Mouse (Mus musculus) retina, postnatal 7 days (tissue): Measurements from ENCODE around the gene Tnfsfm13.
"Not testable (repeated sequence)": the region's sequence is repeated elsewhere in the genome, so short reads cannot be mapped to it uniquely, and the experiment has no call there.

Experiments
- DNase-seq: peaks from one replicate; pipeline ENCODE4 v3.0.0-alpha.2; 2012; ENCODE audit warnings: low read depth, low spot score

The Tnfsfm13 gene

DNA sequence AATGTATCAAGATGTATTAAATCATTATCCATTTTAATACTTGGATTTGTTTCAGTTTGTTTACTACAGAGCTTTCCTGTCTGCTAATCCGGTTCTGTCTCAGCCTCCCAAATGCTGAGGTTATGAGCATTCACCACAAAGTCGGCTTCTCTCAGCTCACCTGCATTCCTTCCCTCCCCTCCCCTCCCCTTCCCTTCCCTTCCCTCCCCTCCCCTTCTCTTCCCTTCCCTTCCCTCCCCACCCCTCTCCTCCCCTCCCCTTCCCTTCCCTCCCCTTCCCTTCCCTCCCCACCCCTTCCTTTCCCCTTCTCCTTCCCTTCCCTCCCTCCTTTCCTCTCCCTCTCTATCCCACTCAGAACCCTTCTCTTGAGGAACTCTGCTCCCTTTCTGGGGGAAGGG, 8.7 kb upstream of the Tnfsfm13 start:
- DNase-seq = no peak

DNA sequence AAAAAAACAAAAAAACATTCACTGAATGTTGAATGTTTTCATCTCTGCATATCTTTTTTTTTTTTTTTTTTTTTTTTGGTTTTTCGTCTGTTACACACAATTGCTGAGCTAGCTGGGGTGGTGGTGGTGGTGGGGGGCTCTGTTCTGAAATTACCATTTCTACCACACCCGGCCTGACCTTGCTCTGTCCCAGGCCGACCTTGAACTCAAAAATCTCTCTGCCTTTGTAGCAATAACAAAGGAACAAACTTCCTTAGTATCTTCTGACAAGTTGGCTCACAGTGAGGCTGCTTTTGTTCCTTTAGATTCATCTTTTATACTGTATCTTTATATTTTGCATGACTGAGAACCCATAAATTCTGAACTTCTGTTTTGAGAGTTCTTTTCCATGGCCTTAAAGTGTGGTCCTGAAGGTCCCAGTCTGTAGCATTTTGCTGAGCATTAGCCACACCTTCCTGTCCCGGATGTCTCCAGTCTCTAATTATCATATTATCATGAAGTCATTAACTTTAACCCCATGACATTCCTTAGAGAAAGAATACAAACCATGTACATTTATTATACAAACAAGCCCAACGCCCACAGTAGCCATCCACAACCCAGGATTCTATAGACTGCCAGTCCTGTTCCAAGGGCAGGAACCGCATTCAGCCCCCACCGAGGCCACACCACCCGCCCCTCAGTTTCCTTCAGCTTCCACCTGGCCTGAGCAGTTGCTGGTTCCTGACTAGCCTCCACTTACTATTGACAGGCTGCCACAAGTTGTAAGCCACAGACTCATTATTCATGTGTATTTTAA, 8.1 kb upstream of the Tnfsfm13 start:
- DNase-seq = no peak

DNA sequence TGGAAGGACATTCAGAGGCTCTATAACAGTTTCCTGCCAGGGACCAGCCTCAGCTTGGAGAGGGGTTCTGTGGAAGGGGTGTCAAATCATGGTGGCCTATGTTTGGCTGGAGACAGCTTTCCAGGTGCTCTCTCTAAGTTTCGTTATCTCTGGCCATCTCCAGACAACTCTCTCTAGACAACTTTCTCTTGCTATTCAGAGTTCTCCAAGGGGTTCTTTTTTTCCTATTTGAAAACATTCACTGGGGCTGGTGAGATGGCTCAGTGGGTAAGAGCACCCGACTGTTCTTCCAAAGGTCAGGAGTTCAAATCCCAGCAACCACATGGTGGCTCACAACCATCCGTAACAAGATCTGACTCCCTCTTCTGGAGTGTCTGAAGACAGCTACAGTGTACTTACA, 7.5 kb upstream of the Tnfsfm13 start:
- DNase-seq = not testable (repeated sequence)

DNA sequence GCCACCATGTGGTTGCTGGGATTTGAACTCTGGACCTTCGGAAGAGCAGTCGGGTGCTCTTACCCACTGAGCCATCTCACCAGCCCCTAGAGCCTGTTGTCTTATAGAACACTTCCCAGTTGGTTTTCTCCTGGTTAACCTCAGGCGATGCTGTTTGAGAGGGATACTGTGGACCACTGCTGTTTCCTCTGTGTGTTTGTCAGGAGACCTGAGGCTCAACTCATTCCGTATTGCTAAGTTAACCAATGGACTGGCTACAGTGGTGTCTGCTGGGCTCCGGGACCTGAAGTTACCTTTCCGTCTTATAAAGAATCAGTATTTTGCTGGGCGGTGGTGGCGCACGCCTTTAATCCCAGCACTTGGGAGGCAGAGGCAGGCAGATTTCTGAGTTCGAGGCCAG, 7.0 kb upstream of the Tnfsfm13 start:
- DNase-seq = not testable (repeated sequence)

DNA sequence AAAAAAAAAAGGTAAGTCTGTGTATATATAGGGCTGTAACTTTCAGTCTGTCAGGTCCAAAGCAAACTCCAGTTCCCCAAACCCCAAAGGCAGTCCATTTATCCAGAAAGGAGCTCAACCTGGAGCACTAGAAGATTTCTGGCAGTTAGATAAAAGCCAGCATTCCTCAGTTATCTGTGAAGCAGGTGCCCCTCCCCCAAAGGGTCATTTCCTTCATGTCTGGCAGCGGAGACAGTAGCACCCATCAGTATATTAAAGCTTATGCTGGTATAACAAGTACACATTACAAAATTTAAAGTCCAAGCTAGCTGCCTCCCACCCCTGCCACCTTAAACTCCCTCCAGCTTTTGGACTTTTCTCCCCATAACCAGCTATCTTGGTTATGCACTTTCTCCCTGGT, 3.7 kb upstream of the Tnfsfm13 start:
- DNase-seq = no peak

DNA sequence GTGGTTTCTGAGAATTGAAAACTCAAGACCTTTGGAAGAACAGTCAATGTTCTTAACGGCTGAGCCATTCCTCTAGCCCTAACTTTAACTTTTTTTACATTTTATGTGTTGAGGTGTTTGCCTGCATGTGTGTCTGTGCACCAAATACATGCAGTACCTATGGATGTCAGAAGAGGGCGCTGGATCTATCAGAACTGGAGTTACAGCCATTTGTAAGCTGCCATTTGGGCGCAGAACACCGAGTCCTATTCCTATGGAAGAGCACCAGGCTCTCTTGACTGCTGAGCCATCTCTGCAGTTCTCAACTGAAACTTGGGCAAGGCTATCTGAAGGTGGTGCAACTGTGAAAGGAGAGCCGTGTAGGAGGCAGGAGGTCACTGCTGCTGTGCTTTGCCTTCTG, 2.7 kb upstream of the Tnfsfm13 start:
- no peak for DNase-seq

DNA sequence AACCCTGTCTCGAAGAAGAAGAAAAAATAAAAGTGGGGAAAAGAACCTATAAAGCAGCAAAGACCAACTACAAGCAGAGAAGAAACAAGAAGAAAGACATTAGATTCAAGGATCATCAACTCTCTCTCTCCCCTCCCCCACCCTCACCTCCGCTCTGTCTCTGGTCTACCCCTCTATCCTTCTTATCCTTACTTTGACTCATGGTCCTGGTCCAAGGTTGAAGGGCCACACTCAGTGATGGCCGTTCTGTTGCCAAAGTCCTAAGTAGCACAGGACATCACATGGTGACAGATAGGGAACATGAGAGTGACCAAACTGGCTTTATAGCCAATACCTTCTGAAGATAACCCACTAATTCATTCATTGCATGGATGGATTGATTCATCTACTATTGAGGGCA, 1.5 kb upstream of the Tnfsfm13 start:
- DNase-seq = no peak

DNA sequence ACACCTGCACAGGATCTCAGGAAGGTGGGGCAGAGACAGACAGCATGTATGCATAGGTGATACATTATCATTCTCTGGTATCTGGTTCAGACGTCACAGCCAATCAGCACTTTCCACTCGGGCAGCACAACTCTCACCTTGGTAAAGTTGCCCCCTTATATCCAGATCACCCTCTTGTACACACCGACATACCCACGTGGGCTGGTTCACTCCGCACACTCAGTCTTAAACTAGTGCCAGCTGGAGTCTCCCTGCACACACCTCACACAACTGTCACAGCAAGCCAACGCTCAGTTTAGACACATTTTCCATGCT, 895 bp downstream of the Tnfsfm13 start:
- DNase-seq = no peak

DNA sequence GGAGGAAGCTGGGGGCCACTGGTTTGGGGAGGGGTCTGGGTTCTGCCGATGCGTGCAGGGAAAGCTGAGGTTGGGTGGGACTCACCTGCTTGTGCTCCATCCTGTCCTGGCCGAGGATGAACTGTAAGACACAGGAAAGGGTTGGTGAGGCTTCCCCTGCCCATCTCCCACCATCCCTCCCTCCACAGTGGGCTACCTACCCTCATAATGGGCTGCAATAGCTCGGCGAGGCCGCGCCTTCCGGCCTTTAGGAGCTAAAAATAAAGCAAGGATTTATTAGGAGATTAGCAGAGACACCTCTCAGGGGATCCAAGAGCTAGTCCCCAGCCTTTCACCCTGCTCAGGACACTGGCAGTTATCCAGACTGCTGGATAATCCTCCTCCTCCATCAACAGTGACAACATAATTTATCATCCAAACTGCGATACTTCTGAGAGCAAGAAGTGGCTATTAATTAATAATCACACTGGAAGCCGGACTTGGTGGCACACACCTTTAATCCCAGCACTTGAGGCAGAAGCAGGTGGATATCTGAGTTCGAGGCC, 2.4 kb downstream of the Tnfsfm13 start:
- peak; percentile 86 for DNase-seq

DNA sequence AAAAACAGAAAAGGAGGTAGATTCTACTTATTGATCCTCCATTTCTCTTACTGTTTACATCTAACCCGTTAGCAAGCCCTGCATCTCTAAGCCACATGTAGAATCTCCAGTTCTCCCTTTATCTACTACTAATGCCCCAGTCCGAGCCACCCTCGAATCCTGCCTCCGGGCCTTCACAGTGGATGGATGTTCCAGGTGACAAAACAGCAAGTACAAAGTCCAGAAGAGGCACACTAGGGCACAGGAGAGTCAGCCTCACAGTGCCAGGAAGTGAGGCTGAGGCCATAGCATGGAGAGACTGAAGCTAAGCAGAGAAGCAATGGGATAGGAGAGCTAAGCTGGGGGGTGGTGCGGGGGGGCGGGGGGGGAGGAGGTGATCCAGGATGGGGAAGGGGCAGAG, 3.0 kb downstream of the Tnfsfm13 start:
- DNase-seq = no peak

DNA sequence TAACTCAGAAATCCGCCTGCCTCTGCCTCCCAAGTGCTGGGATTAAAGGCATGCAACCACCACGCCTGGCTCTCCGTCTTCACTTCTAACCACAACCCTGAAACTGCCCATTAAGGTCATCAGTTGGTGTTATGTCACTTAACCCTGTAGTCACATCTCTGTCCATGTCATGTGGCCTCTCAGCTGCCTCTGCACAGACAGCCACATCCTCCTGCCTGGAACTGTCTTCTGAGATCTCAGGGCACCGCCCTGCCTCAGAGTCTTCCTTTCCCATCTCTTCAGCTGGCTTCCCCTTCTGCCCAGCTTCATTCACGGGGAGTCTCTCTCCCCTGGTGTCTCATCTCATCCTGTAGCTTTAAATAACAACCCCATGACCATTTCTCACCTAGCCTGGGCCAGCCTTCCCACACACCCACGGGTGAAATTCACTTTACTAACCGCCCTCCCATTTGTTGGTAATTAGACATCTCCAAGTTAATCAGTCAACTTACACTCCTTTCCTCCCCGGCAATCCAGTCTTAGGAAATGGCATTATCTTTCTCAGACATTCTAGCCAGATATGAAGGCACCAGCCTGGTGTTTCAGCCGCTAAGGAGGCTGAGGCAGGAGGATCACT, 3.6 kb downstream of the Tnfsfm13 start:
- DNase-seq = no peak

DNA sequence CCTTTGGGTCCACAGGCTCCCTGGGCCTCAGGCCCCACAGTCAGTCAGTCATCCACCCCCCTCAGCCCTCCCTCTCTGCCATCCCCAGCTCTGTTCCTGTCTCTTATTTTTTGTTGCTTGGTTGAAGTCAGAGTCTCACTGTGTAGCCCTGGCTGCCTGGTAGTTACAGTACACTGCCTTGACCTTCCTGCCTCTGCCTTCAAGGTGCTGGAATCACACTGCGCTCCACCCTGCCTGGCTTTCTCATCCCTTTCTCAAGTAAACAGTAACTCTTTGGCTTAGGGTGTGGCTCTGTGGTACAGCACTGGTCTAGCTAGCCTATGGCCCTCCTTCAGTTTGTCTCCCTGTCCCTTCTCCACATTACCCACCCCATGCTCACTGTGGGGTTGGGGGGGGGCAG, 6.0 kb downstream of the Tnfsfm13 start:
- no peak for DNase-seq

DNA sequence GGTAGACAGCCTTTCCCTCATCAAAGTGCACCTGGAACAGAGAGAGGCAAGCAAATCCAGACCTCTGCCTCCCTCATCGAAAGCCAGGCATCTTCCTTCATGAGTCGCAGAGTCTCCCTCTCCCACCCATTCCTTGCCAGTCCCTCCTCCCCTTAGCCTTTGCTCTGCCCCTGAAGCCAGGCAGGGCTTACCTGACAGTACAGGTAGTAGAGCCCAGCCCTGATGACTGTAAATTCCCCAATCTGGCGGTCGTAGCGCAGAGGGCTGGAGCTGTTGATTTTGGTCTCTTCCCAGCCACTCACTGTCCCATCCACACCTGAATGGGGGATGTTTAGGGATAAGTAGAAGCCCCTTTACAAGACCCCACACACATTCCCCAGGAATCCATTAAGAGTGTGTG, 8.8 kb downstream of the Tnfsfm13 start:
- no peak for DNase-seq

DNA sequence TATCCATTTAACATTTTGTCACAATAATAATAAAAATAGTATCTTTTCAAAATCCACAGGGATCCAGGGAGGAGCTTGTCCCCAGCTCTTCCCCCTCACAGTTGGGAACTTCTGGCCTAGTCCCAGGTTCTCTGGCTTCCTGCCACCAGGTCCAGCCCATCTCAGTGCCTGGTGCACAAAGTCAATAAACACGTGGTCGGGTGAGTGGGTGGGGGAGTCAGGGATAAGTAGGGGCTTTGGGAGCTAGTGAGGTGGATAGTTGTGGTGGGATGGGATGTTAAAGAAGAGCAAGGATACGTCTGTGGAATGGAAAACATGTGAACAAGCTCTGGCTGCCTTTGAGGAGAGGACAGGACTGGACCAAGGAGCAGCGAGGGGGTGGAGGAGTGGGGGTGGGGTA, 9.5 kb downstream of the Tnfsfm13 start:
- DNase-seq = no peak

DNA sequence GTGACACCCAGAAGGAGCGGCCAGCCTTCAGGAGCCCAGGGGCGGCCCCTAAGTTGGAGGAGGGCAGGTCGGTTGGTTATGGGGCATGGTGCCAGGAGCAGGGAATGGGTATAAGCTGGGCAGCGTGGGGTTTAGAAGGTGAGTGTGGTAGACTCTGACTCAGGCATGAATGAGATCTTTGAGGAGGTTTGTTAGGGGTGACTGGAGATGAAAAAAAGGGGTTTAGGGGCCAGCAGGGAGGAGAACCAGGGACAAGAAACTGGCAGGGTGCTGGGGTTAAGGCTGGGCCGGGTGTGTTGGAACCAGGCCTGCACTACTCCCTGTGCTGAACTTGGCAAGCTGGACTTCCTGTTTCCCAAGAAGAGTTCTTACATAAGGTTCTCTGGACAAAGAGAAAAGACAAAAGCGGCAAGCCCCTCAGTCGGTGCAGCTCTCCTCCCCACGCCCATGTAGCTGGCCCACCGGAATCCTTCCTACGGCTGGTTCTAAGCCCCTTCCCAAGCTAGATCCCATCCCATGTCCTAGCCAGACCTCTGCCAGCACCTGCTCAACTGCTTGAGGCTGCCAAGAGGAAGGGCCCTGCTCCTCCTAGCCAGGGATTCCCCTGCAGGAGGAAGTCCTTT, 10.3 kb downstream of the Tnfsfm13 start, which contains the start of gene Tnfsf13:
Gene Tnfsf13, minus strand, starts transcription at position 259 of the 623 bp plus-strand sequence.
- no peak for DNase-seq

DNA sequence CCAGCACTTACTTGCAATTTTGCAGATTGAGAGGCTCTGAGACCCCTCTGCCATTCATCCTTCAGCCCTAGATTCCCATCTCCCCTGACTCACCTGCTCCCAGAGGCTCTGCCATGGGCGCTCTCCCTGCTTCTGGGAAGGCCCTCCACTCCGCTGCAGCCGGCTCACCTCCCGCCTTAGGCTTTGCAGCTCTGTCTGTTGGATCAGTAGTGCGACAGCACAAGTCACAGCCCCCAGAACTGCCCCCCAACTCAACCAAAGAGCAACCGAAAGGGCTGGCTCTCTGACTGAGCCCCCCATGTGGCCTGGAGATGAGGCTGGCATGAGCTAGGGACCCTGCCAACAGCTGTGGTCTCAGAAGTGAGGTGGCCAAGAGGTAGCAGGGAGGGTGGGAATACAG, 11.0 kb downstream of the Tnfsfm13 start:
- DNase-seq = no peak

DNA sequence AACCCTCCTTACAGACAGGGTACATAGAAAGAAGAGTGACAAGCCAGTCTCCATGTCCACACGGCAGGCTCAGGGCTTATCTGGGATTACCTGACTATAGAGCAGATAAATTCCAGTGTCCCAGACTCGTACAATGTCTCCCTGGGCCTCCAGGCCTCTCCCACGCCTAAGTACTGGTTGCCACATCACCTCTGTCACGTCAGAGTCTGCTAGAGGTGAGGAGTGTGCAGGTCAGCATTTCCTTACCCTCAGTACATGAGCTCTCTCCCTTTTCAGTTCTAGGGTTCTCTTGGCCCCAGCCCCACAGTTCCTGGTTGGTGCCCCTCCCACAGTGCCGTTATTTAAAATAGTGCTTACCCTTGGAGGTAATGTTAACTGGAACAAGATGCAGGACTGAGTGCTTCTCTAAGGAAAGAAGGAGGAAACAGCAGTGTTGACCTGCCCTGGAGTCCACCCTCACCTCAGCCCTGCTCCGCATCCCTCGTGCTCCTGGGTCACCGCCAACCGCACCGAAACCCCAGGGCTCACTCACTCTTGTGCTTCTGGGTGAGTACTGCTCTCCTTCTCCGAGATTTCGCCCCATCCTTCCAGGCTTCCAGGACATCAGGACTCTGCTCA, 11.7 kb downstream of the Tnfsfm13 start:
- no peak for DNase-seq

DNA sequence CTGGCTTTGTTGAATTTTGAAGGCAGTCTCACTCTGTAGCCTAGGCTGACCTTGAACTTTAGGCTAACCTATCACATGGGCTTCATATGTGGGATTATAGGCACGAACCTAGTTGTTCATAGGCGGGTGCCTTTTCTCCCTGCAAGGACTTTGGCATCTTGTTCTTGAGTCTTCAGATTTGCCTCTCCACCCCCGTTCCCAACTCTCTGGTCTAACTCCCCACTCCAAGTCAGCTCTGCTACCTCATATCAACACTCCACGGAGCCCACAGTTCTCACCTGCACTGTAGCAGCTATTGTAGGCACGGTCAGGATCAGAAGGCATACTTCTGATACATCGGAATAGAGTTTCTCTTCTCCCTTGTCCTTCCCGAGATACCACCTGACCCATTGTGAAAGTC, 12.3 kb downstream of the Tnfsfm13 start:
- DNase-seq = no peak

DNA sequence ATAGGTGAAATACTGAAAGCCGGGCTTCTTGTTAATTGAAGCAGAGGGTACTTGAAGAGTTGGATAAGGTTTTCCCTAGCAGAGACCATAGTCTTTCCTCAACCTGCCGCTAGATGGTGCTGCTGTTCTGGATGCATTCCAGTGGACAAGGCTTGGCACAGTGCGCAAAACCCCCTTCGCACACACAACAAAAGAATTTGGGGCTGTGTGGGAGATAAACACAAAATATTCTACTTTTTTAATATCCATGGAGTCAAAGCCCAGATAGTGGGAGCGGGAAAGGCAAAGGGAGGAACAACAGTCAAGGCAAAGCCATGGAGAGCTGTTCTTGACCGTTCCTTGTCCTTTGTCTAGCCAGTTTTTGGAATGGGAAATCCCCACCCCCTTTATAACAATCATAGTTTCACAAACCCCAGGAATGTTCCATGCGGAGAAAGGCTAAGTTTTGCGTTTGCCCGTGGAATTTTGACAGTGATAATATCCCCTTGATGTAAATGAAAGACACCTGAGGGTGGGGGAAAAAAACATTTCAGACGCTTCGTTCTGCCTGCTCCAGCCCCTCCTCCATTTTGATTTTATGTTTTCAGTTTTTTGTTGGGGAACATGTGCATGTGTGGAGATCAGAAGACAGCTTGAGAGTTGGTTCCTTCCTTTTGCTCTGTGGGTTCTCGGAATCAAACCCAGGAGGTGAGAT, 12.9 kb downstream of the Tnfsfm13 start:
- peak; percentile 85 for DNase-seq

DNA sequence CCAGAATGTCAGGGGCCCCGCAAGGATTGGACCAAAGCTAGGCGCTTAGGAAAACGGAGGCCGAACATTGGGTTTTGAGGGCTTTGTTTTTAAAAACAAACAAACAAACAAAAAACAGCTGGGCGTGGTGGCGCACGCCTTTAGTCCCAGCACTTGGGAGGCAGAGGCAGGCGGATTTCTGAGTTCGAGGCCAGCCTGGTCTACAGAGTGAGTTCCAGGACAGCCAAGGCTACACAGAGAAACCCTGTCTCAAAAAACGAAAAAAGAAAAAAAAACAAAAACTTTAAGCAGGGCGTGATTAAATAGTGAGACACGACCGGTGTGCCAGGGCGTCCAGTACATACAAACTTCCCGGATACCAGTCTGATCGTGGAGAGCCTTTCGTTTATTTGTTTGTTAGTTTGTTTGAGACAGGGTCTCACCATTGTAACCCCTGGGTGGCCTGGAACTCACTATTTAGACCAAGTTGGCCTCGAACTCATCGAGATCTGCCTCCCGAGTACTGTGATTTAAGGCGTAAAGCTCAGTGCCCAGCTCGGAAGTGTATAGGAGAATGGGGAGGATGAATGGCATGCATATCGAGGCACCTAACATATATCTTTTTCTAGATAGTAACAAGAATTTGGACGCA, 13.6 kb downstream of the Tnfsfm13 start:
- DNase-seq = no peak
